Mouse (Mus musculus) E14TG2a.4 (cell line): Measurements from ENCODE around the gene Cpt1c.

Source experiments
- CTCF ChIP-seq: conservative IDR thresholded peaks from 2 replicates; pipeline ENCODE4 v1.5.1; 2014; ENCODE audit warnings: low read length
- NANOG ChIP-seq: IDR thresholded peaks from 2 replicates; pipeline ENCODE4 v1.6.1; 2014; ENCODE audit warnings: borderline replicate concordance, low read length, mixed read lengths

- no peak for TF ChIP-seq CTCF
- TF ChIP-seq NANOG, result no peak
These were observed 4.4 kb downstream of the Cpt1c start for GRCm38 (mm10) chr7:44970231-44970691.
